Mouse (Mus musculus): Measurements from ENCODE around the gene Atcay. TPM values are rescaled to one million over a fixed set of nuclear protein-coding genes. Genes with fewer than 3 reads are reported as not detected.
"Not testable (repeated sequence)": the region's sequence is repeated elsewhere in the genome, so short reads cannot be mapped to it uniquely, and the experiment has no call there.

Atcay gene
- polyA plus RNA-seq, 1 experiment from 2014 or later: 75.3 TPM

DNA sequence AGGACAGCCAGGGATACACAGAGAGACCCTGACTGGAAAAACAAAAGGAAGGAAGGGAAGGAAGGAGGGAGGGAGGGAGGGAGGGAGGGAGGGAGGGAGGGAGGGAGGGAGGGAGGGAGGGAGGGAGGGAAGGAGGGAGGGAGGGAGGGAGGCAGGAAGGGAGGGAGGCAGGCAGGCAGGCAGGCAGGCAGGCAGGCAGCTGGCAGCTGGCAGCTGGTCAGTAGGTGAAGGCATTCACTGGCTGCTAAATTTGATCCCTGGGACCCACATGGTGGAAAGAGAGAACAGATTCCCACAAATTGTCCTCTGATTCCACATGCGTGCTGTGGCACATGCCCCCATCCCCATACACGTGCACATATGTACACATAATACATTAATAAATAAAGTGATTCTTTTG is 8.0 kb upstream of the Atcay start:
- Histone ChIP-seq H3K4me2 (replicated peaks) (no peak overlapping the region), H3K4me1 (peaks cover 5% of the 10 kb centered on the region), H3K9me3 (no peaks in the 10 kb centered on the region), H3K36me3 (no peaks in the 10 kb centered on the region), H3K9ac (replicated peaks) (no peak overlapping the region), H3K27me3 (peaks cover 20% of the 10 kb centered on the region), H3K27ac (replicated peaks) (no peak overlapping the region), H3K4me3 (no peak overlapping the region)
- 83% methylated on average over 2 of the region's 2 CpGs for WGBS
- no peak for ATAC-seq (replicated peaks)

DNA sequence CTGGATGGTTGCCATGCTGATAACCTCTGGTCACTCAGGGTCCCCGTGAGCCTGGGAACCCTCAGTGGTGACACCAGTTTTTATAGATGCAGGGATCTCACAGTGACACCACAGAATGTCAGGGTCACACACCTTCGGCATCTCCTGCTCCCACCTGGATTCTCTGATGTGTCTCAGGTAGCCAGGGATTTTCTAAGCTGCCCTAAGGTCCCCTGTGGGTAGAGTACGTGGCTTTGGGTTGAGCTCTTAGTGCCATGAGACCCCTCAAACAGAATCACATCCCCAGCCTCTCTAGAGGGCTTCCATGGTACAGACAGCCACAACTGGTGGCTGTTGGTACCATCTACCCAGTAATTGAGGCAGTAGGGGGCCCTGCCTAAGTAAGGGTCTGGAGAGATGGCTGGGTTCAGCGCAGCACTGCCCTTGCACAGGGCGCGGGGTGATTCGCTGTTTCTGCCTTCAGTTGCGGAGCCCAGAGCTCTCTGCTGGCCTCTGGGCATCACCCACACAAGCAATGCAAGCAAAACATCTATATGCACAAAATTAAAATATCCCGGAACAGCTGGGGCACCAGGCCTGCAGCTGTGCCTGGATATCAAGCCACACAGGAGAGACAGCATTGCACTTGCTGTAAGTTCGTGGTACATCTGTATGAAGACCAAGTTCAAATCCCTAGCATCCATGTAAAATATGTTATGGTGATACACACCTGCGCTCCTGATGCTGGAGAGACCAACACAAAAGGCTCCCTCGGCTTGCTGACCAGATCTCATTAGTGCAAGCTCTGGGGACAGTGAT is 6.0 kb upstream of the Atcay start:
- no peak overlapping the region for H3K9ac ChIP-seq (replicated peaks)
- no peak for ATAC-seq (replicated peaks)
- H3K27ac ChIP-seq (replicated peaks): no peak overlapping the region
- no peaks in the 10 kb centered on the region for H3K36me3 ChIP-seq
- WGBS: 84% methylated on average over 12 of the region's 12 CpGs
- H3K4me2 ChIP-seq (replicated peaks): no peak overlapping the region
- peaks cover 20% of the 10 kb centered on the region for H3K27me3 ChIP-seq
- peaks cover 15% of the 10 kb centered on the region for H3K4me1 ChIP-seq
- H3K9me3 ChIP-seq: no peaks in the 10 kb centered on the region
- no peak overlapping the region for H3K4me3 ChIP-seq

GRCm38 (mm10) chr10:81234206-81234605 is 3.6 kb upstream of the Atcay start:
- Histone ChIP-seq H3K36me3 (no peaks in the 10 kb centered on the region), H3K4me2 (replicated peaks) (0 out of 2 replicates have a peak overlapping the region, but pooled peaks have one; percentile 59), H3K4me1 (peaks cover 29% of the 10 kb centered on the region), H3K4me3 (no peak overlapping the region), H3K9me3 (no peaks in the 10 kb centered on the region), H3K27me3 (peaks cover 3% of the 10 kb centered on the region; the same call in 1 of the 2 replicates), H3K27ac (replicated peaks) (no peak overlapping the region), H3K9ac (replicated peaks) (no peak overlapping the region)
- 82% methylated on average over 6 of the region's 6 CpGs for WGBS
- no peak for ATAC-seq (replicated peaks)

- Histone ChIP-seq H3K27ac (replicated peaks) (peak overlapping the region; percentile 33; the same call in 1 of the 2 replicates), H3K4me2 (replicated peaks) (peak overlapping the region; percentile 59), H3K27me3 (no peaks in the 10 kb centered on the region), H3K4me3 (peak overlapping the region; percentile 70), H3K9me3 (no peaks in the 10 kb centered on the region), H3K9ac (replicated peaks) (peak overlapping the region; percentile 71), H3K36me3 (no peaks in the 10 kb centered on the region), H3K4me1 (peaks cover 39% of the 10 kb centered on the region)
- peak; percentile 39 for ATAC-seq (replicated peaks)
- WGBS: under 1% methylated on average over 27 of the region's 28 CpGs
Observed at GRCm38 (mm10) chr10:81233226-81233585, 2.6 kb upstream of the Atcay start.

DNA sequence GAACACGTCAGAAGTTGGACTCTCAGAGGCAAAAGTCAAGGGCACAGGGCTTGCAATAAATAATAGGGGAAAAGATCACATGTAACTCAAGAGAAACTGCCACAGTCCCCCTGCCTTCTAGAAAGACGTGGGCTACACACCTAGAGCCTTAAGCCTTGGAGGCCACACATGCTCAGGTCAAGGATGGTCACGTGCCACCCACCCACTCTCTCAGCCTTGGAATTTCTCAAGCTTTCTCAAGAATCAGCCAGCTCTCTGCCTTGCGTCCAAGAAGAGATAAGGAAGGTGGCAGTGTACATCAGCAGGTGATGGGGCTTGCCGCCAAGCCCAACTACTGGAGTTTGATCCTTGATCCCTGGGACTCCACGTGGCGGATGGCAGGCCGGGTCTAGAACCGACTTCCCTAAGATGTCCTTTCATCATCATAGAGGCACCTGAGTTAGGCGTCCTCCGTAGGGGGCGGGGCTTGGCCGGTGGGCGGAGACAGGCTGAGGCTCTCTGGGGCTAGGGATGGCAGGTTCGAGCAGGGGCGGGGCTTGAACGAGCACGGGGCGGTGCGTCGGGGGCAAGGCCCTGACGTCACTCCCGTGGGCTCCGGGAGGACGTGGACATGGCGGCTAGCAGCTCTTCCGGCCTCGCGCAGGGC is 2.1 kb upstream of the Atcay start, which contains the start of gene Zfr2:
TSS of gene Zfr2 (plus strand) at position 576 of the 646 bp plus-strand sequence.
- Histone ChIP-seq H3K27ac (replicated peaks) (peak within 1 kb of the TSS; percentile 33; the same call in 1 of the 2 replicates), H3K9me3 (no peaks in the 10 kb centered on the region), H3K4me3 (peak within 1 kb of the TSS; percentile 70), H3K36me3 (no peaks in the 10 kb centered on the region), H3K4me2 (replicated peaks) (peak within 1 kb of the TSS; percentile 59), H3K9ac (replicated peaks) (peak within 1 kb of the TSS; percentile 71), H3K4me1 (peaks cover 44% of the 10 kb centered on the region), H3K27me3 (no peaks in the 10 kb centered on the region)
- whole genome bisulfite sequencing: 8% methylated on average over 29 of the region's 29 CpGs
- ATAC-seq (replicated peaks): peak; percentile 62

- no peaks in the 10 kb centered on the region for H3K36me3 ChIP-seq
- no peaks in the 10 kb centered on the region for H3K27me3 ChIP-seq
- H3K4me2 ChIP-seq (replicated peaks): peak overlapping the region; percentile 76
- ATAC-seq (replicated peaks): no peak
- H3K27ac ChIP-seq (replicated peaks): peak overlapping the region; percentile 94
- no peaks in the 10 kb centered on the region for H3K9me3 ChIP-seq
- 46% methylated on average over 7 of the region's 7 CpGs for WGBS
- no peak overlapping the region; the same call in 1 of the 2 replicates for H3K9ac ChIP-seq (replicated peaks)
- H3K4me1 ChIP-seq: peaks cover 48% of the 10 kb centered on the region
- H3K4me3 ChIP-seq: peak overlapping the region; percentile 69
Observed at GRCm38 (mm10) chr10:81231436-81231835, 803 bp upstream of the Atcay start.

DNA sequence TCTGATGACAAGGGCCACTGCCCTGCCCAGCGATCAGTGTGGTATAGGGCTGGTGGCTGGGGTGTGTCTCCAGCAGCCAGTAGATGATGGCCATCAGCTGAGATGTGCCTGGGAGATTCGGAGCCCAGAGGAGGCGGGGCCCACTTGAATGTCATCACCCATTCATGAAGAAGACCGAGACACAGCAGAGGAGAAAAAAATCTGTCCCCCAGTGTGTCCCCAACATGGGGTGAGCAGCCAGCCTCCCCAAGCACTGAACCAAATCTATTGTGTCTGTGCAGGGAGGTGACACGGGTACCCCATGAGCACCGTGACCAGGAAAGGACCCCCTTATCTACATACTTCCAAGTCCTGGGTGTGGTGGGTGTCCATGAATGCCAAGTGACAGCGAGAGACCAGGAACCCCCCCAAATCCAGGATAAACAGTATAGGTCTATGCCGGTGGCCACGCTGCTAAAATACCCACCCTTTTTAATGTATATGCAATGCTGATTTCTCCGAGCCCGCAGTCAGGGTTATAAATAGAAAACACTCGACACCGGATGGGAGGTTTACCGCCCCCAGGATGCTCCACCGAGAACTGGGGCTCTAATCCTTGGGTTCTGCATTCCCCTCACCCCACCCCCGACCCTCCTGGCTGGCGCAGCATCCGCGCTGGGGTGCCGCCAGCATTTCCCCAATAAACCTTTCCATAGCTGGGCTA is 747 bp downstream of the Atcay start:
- peak overlapping the region; percentile 76 for H3K4me2 ChIP-seq (replicated peaks)
- WGBS: 9% methylated on average over 20 of the region's 20 CpGs
- H3K9ac ChIP-seq (replicated peaks): peak overlapping the region; percentile 89
- ATAC-seq (replicated peaks): peak; percentile 13
- H3K9me3 ChIP-seq: no peaks in the 10 kb centered on the region
- H3K4me3 ChIP-seq: peak overlapping the region; percentile 69
- no peaks in the 10 kb centered on the region for H3K27me3 ChIP-seq
- peaks cover 48% of the 10 kb centered on the region for H3K4me1 ChIP-seq
- peak overlapping the region; percentile 94 for H3K27ac ChIP-seq (replicated peaks)
- H3K36me3 ChIP-seq: 0 out of 2 replicates have a peak, but pooled peaks cover 4% of the 10 kb centered on the region

- H3K27ac ChIP-seq (replicated peaks); H3K4me2 ChIP-seq (replicated peaks); H3K4me3 ChIP-seq; H3K9ac ChIP-seq (replicated peaks); H3K27me3 ChIP-seq; H3K9me3 ChIP-seq; ATAC-seq (replicated peaks): not testable (repeated sequence)
- 67% methylated on average over 2 of the region's 2 CpGs for WGBS
- H3K36me3 ChIP-seq: peaks cover 46% of the 10 kb centered on the region
- peaks cover 15% of the 10 kb centered on the region for H3K4me1 ChIP-seq
Observed at GRCm38 (mm10) chr10:81223731-81224130, 6.9 kb downstream of the Atcay start.

- H3K27me3 ChIP-seq: no peaks in the 10 kb centered on the region
Observed at GRCm38 (mm10) chr10:81221402-81222015, 9.1 kb downstream of the Atcay start.

GRCm38 (mm10) chr10:81217964-81218363 is 12.7 kb downstream of the Atcay start:
- Histone ChIP-seq H3K9me3 (no peaks in the 10 kb centered on the region), H3K27ac (replicated peaks) (no peak overlapping the region), H3K36me3 (peaks cover 77% of the 10 kb centered on the region), H3K4me3 (no peak overlapping the region), H3K4me2 (replicated peaks) (no peak overlapping the region), H3K4me1 (no peaks in the 10 kb centered on the region), H3K27me3 (no peaks in the 10 kb centered on the region), H3K9ac (replicated peaks) (no peak overlapping the region)
- 36% methylated on average over 7 of the region's 7 CpGs for WGBS
- ATAC-seq (replicated peaks): peak; percentile 36; the same call in 1 of the 2 replicates

More at GRCm38 (mm10) chr10:81221402-81222015, 9.1 kb downstream of the Atcay start:
- Histone ChIP-seq H3K4me1 (no peaks in the 10 kb centered on the region), H3K4me2 (replicated peaks) (no peak overlapping the region), H3K9me3 (no peaks in the 10 kb centered on the region), H3K27ac (replicated peaks) (no peak overlapping the region), H3K36me3 (peaks cover 62% of the 10 kb centered on the region), H3K4me3 (no peak overlapping the region), H3K9ac (replicated peaks) (no peak overlapping the region)
- 91% methylated on average over 5 of the region's 5 CpGs for WGBS
- no peak for ATAC-seq (replicated peaks)

- H3K27ac ChIP-seq (replicated peaks); H3K9me3 ChIP-seq; ATAC-seq (replicated peaks); H3K4me1 ChIP-seq; H3K4me2 ChIP-seq (replicated peaks); H3K9ac ChIP-seq (replicated peaks); H3K27me3 ChIP-seq; H3K4me3 ChIP-seq: not testable (repeated sequence)
- peaks cover 80% of the 10 kb centered on the region for H3K36me3 ChIP-seq
- 26% methylated on average over 1 of the region's 1 CpGs for WGBS
Observed at GRCm38 (mm10) chr10:81217267-81217666, 13.4 kb downstream of the Atcay start.
